Mouse (Mus musculus) layer of hippocampus, adult 8-10 months (tissue): ENCODE measurements at regions not wholly inside any gene's neighbourhood (a gene's known extent, or its start where the extent isn't known, plus 50 kb on each side); places are given as distances from the start of the nearest gene placed in this dataset.

Experiments used
- DNase-seq, 2 experiments: peaks; one replicate each; pipeline ENCODE4 v3.0.0; 2022; ENCODE audit warnings: low spot score in 2 of 2

DNA sequence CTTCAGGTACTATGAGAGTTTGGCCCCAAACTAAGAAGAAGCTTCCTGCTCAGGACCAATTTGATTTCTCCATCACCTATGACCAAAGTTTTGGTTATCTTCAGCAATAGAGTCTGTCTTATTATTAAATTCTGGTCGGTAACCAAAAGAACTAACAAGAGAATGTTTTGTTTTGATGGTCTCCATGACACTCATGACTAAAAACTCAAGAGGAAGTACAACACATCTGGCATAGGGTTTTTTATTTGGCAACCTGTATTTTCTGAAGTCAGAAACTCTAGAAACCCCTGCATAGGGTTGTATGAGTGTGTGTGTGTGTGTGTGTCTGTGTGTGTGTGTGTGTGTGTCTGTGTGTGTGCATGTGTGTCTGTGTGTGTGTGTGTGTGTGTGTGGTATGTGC lies 310.5 kb downstream of the Ptprc start:
- no peak for DNase-seq

DNA sequence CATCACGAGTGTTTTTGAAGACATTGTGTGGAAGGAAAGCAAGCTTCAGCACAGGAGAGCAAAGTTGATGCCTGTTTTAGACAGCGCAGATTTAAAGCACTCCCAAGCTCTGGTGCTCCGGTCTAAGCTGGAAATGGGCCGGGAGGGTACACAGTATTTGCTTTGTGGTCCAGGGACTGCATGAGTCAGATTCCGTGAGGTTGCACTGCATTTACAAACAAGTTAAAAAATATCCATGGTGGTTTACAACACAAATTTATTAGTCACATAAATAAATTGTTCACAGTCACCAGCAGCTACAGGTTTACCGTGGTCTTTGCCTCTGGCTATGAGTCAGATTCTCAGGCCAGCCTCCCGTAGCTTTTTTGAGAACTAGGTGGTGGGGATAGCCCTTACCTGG lies 312.0 kb downstream of the Ptprc start:
- DNase-seq: no peak

DNA sequence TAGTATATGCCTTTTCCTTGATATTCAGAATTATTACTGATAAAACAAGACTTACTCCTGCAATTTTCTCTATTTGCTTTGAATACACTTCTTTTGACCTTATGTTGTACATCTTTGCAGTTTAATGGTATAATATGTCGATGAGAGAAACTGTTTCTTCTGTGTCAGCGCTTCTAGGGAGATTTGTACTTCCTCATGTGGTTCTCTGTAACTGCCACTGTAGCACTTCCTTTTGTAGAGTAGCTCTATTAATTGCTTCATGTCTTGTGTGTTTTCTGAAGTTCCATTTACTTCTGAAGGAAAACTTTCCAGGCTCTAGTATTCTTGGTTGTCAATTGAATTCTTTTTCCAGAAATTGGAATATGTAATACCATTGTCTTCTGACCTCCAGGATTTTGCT lies 323.2 kb downstream of the Ptprc start:
- DNase-seq: no peak

DNA sequence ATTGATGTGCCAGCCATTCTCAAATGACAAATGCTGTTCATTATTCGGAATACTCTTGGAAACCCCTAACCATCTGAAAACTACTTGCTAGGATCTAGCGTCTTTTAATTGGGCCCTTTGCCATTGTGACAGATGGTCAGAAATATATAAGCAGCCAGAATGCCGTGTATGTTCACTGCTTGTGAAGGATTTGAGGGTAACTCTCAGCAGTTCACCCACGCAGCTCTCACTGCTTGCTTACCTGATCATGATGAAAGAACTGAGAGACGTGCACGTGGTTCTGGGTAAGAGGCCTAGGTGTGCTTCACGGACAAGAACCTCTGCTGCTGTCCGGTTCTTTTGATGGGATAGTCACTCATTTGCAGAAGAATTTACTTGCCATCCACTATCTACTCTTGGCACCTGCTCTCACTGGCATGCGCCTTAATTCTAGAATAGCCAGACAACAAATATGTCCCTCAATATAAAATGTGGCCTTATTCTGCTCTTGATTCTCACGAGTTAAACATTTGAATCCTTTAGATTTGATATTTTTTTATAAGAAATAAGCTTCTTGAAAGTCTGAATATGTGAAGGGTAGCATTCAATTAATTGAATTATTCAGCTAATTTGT lies 328.1 kb downstream of the Ptprc start:
- peak in 1 of 2 experiments; percentile 7 for DNase-seq

DNA sequence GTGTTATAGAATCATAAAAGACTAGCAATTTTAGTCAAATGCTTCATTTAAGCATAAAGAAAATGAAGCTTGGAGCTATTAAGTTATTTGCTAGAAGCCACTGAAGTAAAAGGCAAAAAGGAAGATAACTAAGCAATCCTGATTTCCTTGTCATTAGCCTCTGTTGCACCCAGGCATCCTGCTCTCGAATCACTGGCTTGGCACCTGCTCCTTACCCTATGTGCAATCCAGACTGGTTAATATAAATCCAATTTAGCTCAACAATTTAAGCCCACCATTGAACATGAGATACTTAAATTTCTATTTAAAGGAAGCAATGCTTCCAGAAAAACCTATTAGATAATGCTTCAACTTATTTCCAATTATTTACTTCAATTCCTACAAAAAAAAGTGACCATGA lies 328.7 kb downstream of the Ptprc start:
- no peak for DNase-seq

DNA sequence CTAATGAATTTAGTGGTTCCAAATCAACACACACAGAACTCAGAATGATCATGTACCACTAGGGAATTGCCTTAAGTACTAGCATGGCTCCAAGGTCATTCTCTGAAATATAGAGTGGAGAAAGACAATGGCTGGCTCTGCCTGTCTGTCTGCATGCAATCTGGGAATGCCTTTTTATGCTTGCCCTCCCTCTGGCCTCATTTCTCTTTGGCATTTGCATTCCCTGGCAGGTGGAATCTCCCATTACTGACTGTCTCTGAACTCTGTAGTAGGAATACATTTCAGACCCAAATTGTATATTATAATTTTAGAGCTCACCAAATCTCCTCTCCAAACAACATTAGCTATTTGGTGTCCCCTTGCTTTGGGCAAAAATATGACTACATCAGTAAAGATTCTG lies 335.0 kb downstream of the Ptprc start:
- DNase-seq: no peak

DNA sequence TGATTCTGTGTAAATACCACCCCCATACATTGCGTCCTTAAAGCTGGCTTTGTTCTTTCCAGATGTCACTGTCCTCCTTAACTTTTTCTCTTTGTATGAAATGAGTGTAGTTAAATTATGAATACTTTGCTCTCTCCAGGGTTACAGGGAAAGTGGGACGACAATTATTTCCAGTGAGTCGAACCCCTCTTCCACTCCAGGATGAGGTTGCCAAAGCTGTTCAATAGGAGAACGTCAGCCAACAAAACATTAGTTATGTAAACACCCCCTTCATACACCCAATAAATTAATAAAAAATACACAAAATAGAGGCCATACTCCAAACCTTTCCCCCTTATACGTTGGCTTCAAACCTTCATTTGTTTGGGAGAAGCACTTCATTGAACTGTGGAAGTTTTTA lies 335.8 kb downstream of the Ptprc start:
- DNase-seq: no peak

DNA sequence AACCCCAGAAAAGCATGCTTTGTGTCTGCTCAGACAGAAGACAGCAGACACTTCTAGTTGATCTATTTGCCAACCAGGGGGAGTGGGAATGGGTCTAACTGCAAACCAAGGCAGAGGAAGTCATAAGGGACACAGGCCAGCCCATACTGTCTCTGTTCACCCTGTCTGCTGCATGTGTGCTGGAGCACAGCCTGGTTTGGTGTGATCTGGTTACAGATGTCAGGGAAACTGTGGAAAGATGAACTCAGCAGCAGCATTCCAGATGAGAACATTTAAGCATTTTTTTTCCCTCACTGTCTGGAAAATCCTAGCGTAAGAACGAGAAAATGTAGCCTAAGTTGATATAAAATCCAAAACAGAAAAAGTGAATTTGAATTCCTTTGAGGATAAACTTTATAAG lies 336.2 kb downstream of the Ptprc start:
- no peak for DNase-seq

DNA sequence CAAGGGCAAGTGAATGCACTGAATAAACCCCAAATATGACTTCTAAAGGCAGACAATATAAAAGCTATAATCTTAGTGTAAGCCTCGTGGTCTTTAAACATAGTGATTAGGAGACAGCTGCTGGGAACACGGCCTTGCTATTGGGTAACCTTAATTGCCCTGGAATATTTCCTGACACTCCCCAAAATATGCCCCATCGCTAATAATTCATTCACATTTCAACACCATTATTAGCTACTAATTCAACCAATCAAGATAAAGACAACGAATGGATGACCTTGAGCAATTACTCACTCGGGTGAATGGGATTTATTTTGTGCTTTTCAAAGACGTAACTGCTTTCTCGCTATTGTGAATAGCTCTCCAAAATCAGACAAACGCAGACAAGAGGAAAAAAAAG lies 337.2 kb downstream of the Ptprc start:
- DNase-seq: no peak

DNA sequence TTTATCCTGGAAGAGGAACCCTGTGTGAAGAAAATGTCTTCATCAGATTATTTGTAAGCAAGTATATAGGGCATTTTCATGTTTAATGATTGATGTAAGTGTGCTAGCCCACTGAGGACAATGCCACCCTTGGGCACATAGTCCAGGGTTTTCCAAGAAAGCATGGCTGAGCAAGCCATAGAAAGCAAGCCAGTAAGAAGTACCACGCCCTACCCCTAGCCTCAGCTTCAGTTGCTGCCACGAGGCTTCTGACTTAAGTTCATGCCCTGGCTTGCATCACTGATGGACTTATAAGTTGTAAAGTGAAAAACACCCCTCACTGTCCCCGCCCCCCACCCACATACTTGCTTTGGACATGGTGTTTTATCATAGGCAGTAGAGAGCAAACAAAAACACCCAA lies 342.0 kb downstream of the Ptprc start:
- DNase-seq: no peak

DNA sequence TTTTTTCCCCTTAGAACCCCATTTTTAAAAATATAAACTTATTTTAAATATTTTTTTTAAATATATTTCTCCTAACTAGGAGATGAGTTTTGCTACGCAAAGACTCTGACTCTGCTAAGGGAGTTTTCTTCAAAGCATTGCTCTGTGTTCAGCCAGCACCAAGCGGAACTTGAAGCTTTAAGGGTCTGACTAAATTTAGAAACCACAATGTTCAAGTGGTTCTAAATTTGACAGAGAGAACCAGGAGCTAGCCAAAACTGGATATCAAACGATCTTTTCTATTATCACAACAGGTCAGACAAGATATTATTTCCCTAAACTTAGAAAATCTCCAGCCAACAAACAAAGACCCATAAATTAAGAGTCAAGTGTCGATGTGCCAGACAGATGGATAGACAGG lies 344.2 kb downstream of the Ptprc start:
- DNase-seq: no peak

DNA sequence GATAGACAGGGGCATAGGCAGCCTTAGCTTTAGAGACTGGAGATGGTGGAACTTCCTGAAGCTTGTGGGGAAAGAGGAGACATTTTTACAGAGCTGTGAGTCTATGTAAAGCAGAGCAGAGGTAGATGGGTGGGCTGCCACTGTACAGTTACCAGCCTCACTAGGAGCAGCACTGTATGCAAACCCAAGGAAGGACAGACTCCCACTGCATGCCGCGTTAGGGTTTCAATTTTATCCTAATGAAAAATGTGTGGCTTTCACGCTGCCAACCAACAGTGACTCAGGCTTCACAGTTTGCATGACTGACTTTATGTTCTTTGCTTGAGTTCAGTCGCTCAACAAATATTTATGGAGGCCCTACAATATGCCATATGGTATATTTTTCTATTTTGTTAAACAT lies 348.1 kb downstream of the Ptprc start:
- DNase-seq: no peak

DNA sequence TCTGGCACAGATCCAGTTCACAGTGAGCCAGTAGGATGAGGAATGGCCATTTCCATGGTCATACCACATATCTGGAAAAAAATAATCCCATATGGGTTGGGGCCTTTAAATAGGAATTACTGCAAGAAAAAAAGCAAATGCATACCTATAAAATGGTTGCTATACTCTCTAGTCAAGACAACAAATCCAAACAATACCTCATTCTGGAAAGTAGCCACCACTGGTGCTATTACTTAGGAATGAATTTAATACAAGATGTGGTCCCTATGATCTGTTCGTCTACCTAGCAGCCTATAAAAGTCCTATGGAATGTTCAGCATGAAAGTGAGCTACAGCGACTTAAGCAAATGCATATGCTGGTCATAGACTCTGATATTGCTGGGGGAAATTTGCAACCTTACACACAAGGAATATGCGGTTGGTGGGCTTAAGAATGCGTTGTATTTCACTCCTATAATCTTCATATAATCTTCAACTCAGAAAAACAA lies 360.1 kb downstream of the Ptprc start:
- DNase-seq: no peak

DNA sequence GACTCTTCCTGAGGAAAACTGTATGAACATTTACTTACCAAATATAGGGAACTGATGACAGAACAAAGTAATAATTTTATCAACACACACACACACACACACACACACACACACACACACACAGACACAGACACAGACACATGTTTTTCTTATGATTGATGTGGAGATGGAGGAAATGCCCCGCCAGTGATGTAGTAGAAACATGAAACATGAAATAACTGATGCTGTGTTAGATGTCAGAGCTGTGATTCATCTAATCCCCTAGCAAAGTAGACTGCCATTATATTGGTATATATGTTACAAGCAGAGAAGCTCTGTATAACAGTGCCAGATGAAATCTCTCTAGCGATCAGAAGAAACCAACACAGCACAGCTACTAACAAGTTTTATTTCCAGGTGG lies 361.0 kb downstream of the Ptprc start:
- DNase-seq: no peak

DNA sequence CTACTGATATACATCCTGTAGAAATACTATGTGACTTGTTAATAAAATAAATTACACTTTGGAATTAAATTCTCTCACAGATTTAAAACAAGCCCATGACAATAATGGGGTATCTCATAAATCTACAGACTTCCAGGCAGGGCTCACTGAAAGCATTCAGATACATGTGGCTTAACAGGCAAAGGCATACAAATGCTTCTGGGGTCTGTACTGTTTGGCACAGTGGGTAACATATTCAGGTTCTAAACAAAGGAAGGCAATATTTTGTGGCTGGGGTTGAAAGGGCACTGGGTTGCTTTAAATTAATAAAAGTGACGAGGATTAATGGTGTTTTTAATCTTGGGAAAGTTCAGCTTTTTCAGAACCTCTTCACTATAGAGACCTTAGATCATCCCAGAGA lies 361.8 kb downstream of the Ptprc start:
- DNase-seq: no peak

DNA sequence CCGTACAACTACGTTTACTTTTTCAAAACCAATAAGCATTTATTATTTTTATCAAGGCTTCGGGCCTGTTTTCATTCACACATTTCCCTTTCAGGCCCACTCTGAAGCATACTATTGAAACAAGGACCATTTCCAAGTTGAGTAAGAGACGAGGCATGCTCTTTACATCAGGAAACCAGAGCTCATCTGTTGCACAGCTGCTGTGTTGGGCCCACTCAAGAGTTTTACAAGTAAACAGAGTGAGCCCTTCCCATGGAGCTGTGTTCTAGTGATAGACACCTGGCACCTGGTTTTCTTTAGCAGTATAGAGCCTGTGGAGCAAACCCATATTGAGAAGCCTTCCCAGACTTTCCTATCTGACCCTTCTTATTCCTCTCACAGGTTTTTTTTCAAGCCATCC lies 363.5 kb downstream of the Ptprc start:
- no peak for DNase-seq

DNA sequence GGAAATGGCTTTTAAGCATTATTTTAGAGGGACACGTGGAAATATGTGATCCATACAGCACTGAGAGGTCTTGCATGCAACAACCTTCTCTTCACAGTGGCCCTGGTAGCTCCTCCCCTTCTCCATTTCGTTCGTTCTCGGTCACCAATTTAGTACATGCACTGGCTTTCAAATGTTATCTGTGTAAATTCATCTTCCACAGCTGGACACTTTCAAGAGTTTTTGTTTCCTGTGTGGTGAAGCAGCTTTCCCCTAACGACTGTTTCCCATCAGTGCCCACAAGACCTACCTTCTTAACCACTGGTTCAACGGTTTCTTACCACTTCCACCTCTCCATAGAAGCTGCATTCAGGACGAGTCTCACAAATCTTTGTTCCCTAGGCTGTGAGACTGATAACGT lies 368.8 kb downstream of the Ptprc start:
- DNase-seq: no peak

DNA sequence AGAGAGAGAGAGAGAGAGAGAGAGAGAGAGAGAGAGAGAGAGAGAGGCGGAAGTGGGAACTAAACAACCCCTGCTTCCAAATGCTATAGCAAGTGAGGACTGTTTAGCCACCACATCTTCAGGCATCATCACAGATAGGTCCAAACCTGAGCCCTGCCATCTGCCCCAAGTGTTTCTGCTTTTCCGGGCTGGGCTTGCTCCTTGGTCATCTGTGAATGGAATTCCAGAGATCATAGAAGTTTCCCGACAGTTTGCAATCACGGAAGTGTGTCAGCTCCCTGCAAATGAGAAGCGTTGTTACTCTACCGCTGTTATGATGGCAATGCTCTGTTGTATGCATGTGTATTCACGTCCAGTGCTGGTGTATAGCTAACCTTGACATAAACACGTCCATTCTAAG lies 369.3 kb downstream of the Ptprc start:
- no peak for DNase-seq

DNA sequence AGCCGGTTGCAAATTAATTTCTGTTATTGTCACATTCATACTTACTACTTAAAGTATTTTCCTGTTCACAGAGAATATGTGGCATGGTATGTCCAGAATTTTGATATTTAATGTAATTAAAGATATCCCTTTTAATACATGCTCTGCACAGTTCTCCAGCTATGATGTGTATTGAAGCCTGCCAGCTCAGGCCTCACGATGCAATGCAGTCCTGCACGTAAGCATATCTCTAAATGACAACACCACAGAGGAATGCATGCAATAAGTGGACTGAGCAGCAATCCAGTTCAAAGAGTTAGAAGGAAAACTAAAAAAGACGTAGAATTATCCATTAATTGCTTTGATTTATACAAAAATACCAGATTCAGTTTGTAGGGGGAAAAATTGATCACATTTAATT lies 373.4 kb downstream of the Ptprc start:
- DNase-seq: no peak

DNA sequence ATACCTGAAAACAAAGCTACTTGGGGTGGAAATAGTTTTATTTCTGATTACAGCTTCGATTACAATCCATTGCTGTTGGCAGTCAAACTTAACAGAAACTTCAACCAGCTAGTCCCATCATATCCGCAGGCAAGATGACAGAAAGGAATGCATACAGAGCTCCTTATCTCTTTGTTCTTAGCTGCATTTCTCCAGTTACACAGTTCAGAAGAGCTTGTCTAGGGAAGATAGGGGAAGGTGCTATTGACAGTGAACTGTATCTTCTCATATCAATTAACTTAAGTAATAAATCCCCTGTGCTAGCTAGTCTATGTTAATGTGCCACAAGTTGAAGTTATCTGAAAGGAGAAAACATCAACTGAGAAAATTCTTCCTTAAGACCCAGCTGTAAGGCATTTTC lies 374.8 kb downstream of the Ptprc start:
- DNase-seq: no peak

DNA sequence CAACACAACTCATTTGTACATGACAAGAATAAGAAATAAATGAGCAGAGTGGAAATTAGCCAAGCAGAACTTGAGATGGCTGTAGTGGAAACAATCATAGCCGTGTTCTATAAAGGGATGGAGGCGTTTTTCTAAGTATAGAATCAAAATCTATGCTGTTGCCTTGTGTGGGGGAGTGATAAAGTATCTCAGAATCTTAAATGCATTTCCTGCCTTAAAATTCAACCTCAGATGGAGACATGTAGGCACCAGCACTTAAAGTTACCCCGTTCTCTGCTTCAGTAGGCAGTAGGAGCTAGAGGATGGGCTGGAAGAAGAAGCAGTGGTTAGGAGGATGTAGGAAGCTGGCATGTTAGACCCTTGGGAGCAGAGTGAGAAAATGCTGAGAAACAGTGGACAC lies 386.7 kb downstream of the Ptprc start:
- DNase-seq: no peak

DNA sequence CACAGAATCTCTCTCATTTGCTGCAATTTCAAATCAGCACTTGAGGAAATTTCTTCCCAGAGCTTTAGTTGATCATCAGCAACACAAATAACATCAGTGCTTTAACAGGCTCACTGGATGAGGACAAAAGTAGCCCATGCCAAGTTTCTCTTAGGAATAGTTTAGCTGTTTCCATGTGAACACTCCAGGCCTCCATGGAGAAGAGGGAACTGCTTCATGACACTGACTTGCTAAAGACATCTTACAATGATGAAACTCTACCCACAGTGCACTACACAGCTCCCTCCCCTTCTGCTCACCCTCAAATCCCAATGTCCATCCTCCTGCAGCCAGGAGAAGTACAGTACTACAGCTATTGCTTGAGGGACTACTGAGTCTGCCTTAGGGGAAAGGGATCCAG lies 388.9 kb downstream of the Ptprc start:
- DNase-seq: no peak

DNA sequence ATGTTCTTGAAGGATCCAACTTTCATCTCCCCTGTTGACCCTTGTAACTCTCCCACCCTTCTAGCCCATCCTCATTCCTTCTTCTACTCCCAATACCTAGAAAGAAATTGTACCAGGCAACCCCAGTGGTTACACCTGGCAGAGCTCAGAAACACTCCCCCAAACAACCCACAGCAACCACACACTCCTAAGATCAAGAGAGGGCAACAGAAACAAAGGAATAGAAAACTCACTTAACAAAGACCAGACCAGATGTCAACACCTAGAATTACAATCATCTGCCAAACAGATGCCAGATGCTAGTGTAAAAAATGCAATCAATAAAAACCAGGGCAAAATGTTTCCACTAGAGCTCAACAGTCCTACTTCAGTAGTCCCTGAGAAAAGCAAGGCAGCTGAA lies 400.9 kb downstream of the Ptprc start:
- DNase-seq: no peak

DNA sequence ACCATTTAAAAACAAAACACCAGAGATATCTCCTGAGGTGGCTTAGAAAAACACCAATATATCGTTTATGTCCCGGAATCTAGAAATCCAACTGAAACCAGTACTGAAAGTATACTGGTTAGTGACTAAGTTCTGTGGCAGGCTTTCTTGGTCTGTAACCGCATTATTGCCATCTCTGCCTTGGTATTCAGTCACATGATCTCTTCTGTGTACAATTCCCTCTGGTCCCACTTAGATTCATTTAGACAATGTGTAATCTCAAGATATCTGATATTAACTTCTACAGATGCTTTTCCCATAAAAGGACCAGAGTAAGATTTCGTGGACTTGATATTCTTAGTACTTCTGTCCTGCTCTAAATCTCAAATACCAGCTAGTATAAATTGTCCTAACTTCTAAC lies 414.7 kb downstream of the Ptprc start:
- DNase-seq: no peak
